Mouse (Mus musculus) C2C12 (cell line): Measurements from ENCODE around the gene Bmx. TPM values are rescaled to one million over a fixed set of nuclear protein-coding genes. Genes with fewer than 3 reads are reported as not detected.

ENCODE experiments used
- H3K27me3 ChIP-seq: one replicate; pipeline ENCODE4 v1.6.1; 2011; ENCODE audit not compliant: control insufficient read depth, insufficient read depth, insufficient read length
- H3K36me3 ChIP-seq: one replicate; pipeline ENCODE4 v1.6.1; 2011; ENCODE audit not compliant: control insufficient read depth, insufficient read depth
- H3K4me3 ChIP-seq: one replicate; pipeline ENCODE4 v1.5.1; 2011; ENCODE audit warnings: mild to moderate bottlenecking, control low read depth; ENCODE audit not compliant: poor library complexity, insufficient read depth, severe bottlenecking
- H3K79me2 ChIP-seq: one replicate; pipeline ENCODE4 v1.6.1; 2011; ENCODE audit not compliant: control insufficient read depth, insufficient read depth
- H3K79me3 ChIP-seq: one replicate; pipeline ENCODE4 v1.6.1; 2011; ENCODE audit warnings: low read depth, control low read depth
- H3ac ChIP-seq: one replicate; pipeline ENCODE3; 2011; ENCODE audit warnings: low read depth; ENCODE audit not compliant: control insufficient read depth, insufficient read length
- CEBPB ChIP-seq: IDR thresholded peaks from one replicate; pipeline ENCODE4 v1.6.1; 2011; ENCODE audit warnings: low read depth, mild to moderate bottlenecking, control low read depth, moderate library complexity
- CTCF ChIP-seq: IDR thresholded peaks from one replicate; pipeline ENCODE4 v1.5.1; 2011; ENCODE audit not compliant: control insufficient read depth, insufficient read depth, insufficient read length
- FOSL1 ChIP-seq: IDR thresholded peaks from one replicate; pipeline ENCODE4 v1.8.0; 2011; ENCODE audit warnings: mild to moderate bottlenecking, low read length; ENCODE audit not compliant: poor library complexity, insufficient read depth, severe bottlenecking
- MAX ChIP-seq: IDR thresholded peaks from one replicate; pipeline ENCODE4 v1.6.1; 2011; ENCODE audit warnings: mild to moderate bottlenecking, control low read depth
- MYOD1 ChIP-seq: IDR thresholded peaks from one replicate; pipeline ENCODE4 v1.6.1; 2011; ENCODE audit warnings: low read depth; ENCODE audit not compliant: control insufficient read depth, insufficient read length
- MYOG ChIP-seq: IDR thresholded peaks from one replicate; pipeline ENCODE4 v1.6.1; 2011; ENCODE audit not compliant: control insufficient read depth, insufficient read length; ENCODE audit errors: extremely low read depth
- USF1 ChIP-seq: IDR thresholded peaks from one replicate; pipeline ENCODE4 v1.6.1; 2011; ENCODE audit warnings: low read depth, mild to moderate bottlenecking, control low read depth, moderate library complexity
- polyA plus RNA-seq: library from polyadenylated mRNA; unstranded; fragments of >200 nt; fragmentation: generic; extraction: Trizol; gene quantifications from one replicate; pipeline ENCODE4 v1.2.1, GENCODE M21; 2012; ENCODE audit warnings: missing spikeins

Gene Bmx
- polyA plus RNA-seq, 1 experiment = not detected

- H3K4me3 ChIP-seq = no peak overlapping the region
Measured at GRCm38 (mm10) chrX:164197679-164198078, 60.3 kb downstream of the Bmx start.

GRCm38 (mm10) chrX:164189880-164190279 lies 68.1 kb downstream of the Bmx start:
- TF ChIP-seq USF1 = no peak
- no peak for TF ChIP-seq CTCF
- TF ChIP-seq MYOG = no peak
- no peak overlapping the region for H3ac ChIP-seq
- no peak overlapping the region for H3K4me3 ChIP-seq
- no peaks in the 10 kb centered on the region for H3K79me3 ChIP-seq
- no peaks in the 10 kb centered on the region for H3K27me3 ChIP-seq
- H3K36me3 ChIP-seq = no peaks in the 10 kb centered on the region
- no peaks in the 10 kb centered on the region for H3K79me2 ChIP-seq

More at GRCm38 (mm10) chrX:164197679-164198078, 60.3 kb downstream of the Bmx start:
- H3K36me3 ChIP-seq = no peaks in the 10 kb centered on the region
- TF ChIP-seq MYOG = no peak
- no peak for TF ChIP-seq CTCF
- no peak for TF ChIP-seq MAX
- TF ChIP-seq USF1 = no peak
- no peak for TF ChIP-seq MYOD1
- no peak for TF ChIP-seq CEBPB
- TF ChIP-seq FOSL1 = no peak
- no peaks in the 10 kb centered on the region for H3K79me3 ChIP-seq
- no peaks in the 10 kb centered on the region for H3K27me3 ChIP-seq
- no peak overlapping the region for H3ac ChIP-seq
- H3K79me2 ChIP-seq = no peaks in the 10 kb centered on the region

- H3K79me2 ChIP-seq = no peaks in the 10 kb centered on the region
- H3K36me3 ChIP-seq = no peaks in the 10 kb centered on the region
- no peak overlapping the region for H3K4me3 ChIP-seq
- no peaks in the 10 kb centered on the region for H3K27me3 ChIP-seq
- H3ac ChIP-seq = no peak overlapping the region
- TF ChIP-seq MYOD1 (no peak), MYOG (no peak), CEBPB (no peak), USF1 (no peak), FOSL1 (no peak), CTCF (no peak), MAX (no peak)
- no peaks in the 10 kb centered on the region for H3K79me3 ChIP-seq
Measured at GRCm38 (mm10) chrX:164183844-164184243, 74.1 kb downstream of the Bmx start.

GRCm38 (mm10) chrX:164179746-164180145 lies 78.2 kb downstream of the Bmx start:
- no peaks in the 10 kb centered on the region for H3K79me2 ChIP-seq
- no peaks in the 10 kb centered on the region for H3K36me3 ChIP-seq
- H3K27me3 ChIP-seq = no peaks in the 10 kb centered on the region
- no peaks in the 10 kb centered on the region for H3K79me3 ChIP-seq
- H3K4me3 ChIP-seq = no peak overlapping the region
- no peak overlapping the region for H3ac ChIP-seq
- TF ChIP-seq MYOG = no peak
- no peak for TF ChIP-seq USF1
- TF ChIP-seq CTCF = no peak
- no peak for TF ChIP-seq MAX
- no peak for TF ChIP-seq CEBPB
- no peak for TF ChIP-seq FOSL1
- no peak for TF ChIP-seq MYOD1

- Histone ChIP-seq H3K36me3 (no peaks in the 10 kb centered on the region), H3K79me2 (no peaks in the 10 kb centered on the region), H3K79me3 (no peaks in the 10 kb centered on the region), H3K27me3 (no peaks in the 10 kb centered on the region), H3ac (no peak overlapping the region), H3K4me3 (no peak overlapping the region)
- TF ChIP-seq MYOD1 (no peak), CEBPB (no peak), MAX (no peak), CTCF (no peak), USF1 (no peak), MYOG (no peak), FOSL1 (no peak)
Measured at GRCm38 (mm10) chrX:164178856-164179255, 79.1 kb downstream of the Bmx start.

- H3ac ChIP-seq = no peak overlapping the region
- no peak overlapping the region for H3K4me3 ChIP-seq
- H3K79me3 ChIP-seq = no peaks in the 10 kb centered on the region
- no peaks in the 10 kb centered on the region for H3K79me2 ChIP-seq
- TF ChIP-seq FOSL1 (no peak), CTCF (no peak), USF1 (no peak), MYOG (no peak), MYOD1 (no peak), MAX (no peak), CEBPB (no peak)
- no peaks in the 10 kb centered on the region for H3K27me3 ChIP-seq
- H3K36me3 ChIP-seq = no peaks in the 10 kb centered on the region
Measured at GRCm38 (mm10) chrX:164175780-164176179, 82.2 kb downstream of the Bmx start.
